Mouse (Mus musculus): ENCODE results near the gene Sdhb.
A peak's percentile ranks its signal among the peaks of the same experiment; 100 is the strongest.

Sdhb gene

GRCm38 (mm10) chr4:140960781-140961466, at the start of gene Sdhb:
Sdhb (plus strand) TSS chr4:140961203.
- DNase-seq (ENCODE audit: low read depth) = peak; percentile 96

GRCm38 (mm10) chr4:140911416-140911815, 49.6 kb upstream of the Sdhb start:
- DNase-seq (ENCODE audit: low read depth) = no peak

GRCm38 (mm10) chr4:140912271-140912833, 48.7 kb upstream of the Sdhb start:
- no peak for DNase-seq (ENCODE audit: low read depth)

- no peak for DNase-seq (ENCODE audit: low read depth)
These were observed 47.4 kb upstream of the Sdhb start for GRCm38 (mm10) chr4:140913565-140913964.

- no peak for DNase-seq (ENCODE audit: low read depth)
These were observed 46.3 kb upstream of the Sdhb start for GRCm38 (mm10) chr4:140914731-140915131.

GRCm38 (mm10) chr4:140915235-140915634, 45.8 kb upstream of the Sdhb start:
- no peak for DNase-seq (ENCODE audit: low read depth)

- no peak for DNase-seq (ENCODE audit: low read depth)
These were observed 44.7 kb upstream of the Sdhb start for GRCm38 (mm10) chr4:140916296-140916695.

GRCm38 (mm10) chr4:140917451-140917850, 43.6 kb upstream of the Sdhb start:
- DNase-seq (ENCODE audit: low read depth) = no peak

- no peak for DNase-seq (ENCODE audit: low read depth)
These were observed 40.8 kb upstream of the Sdhb start for GRCm38 (mm10) chr4:140919974-140920836.

GRCm38 (mm10) chr4:140922508-140922907, 38.5 kb upstream of the Sdhb start:
- no peak for DNase-seq (ENCODE audit: low read depth)

- no peak for DNase-seq (ENCODE audit: low read depth)
These were observed 35.4 kb upstream of the Sdhb start for GRCm38 (mm10) chr4:140925648-140926047.

- DNase-seq (ENCODE audit: low read depth) = no peak
These were observed 32.7 kb upstream of the Sdhb start for GRCm38 (mm10) chr4:140928349-140928748.

GRCm38 (mm10) chr4:140929745-140930144, 31.3 kb upstream of the Sdhb start:
- peak; percentile 45 for DNase-seq (ENCODE audit: low read depth)

GRCm38 (mm10) chr4:140930900-140931470, 30.0 kb upstream of the Sdhb start:
- DNase-seq (ENCODE audit: low read depth) = no peak

- no peak for DNase-seq (ENCODE audit: low read depth)
These were observed 25.4 kb upstream of the Sdhb start for GRCm38 (mm10) chr4:140935643-140936042.

- no peak for DNase-seq (ENCODE audit: low read depth)
These were observed 16.6 kb upstream of the Sdhb start for GRCm38 (mm10) chr4:140944356-140944755.

- DNase-seq (ENCODE audit: low read depth) = no peak
These were observed 16.0 kb upstream of the Sdhb start for GRCm38 (mm10) chr4:140944961-140945442.

GRCm38 (mm10) chr4:140945571-140945970, 15.4 kb upstream of the Sdhb start:
- DNase-seq (ENCODE audit: low read depth) = no peak

GRCm38 (mm10) chr4:140946048-140946447, 15.0 kb upstream of the Sdhb start:
- no peak for DNase-seq (ENCODE audit: low read depth)

GRCm38 (mm10) chr4:140946580-140947205, 14.3 kb upstream of the Sdhb start:
- DNase-seq (ENCODE audit: low read depth) = no peak

- no peak for DNase-seq (ENCODE audit: low read depth)
These were observed 13.2 kb upstream of the Sdhb start for GRCm38 (mm10) chr4:140947487-140948440.

Measured in fibroblast of lung, adult 2 months (primary cell).